9 mouse cellular contexts compared by ENCODE assay signal in the genomic region with DNA sequence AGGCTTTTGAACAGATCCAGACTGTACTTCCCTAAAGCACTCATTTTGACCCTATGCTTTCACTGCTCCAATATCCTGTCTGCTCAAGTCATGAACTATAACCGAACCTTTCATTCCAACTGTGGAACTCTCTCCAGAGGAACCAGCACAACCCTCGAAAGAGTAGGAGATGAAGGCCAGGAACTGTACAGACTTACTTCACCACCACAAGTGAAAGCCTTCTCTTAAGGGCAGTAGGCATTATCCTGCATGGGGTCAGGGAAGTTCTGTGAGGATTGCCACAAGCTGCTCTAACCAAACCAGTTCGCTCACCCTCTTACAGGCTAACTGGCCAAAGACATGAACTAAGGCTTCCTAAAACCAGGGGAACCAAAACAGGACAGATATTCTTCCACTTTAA. TPM values are rescaled to one million over a fixed set of nuclear protein-coding genes. Genes with fewer than 3 reads are reported as not detected.
DNase-seq lines count a peak whose midpoint lies in the region; ATAC-seq and TF ChIP-seq lines count a peak whose summit lies in the region.
"Had no signal": no experiment of that assay in that cellular context is flagged by ENCODE, and none has a peak within 500 bp of the region (broad histone marks: within the 10 kb centered on the region; RNA-seq: fewer than 3 reads in every experiment).

No protein-coding gene starts in this region.

- H3K9me3 ChIP-seq in lung, embryonic 14.5 days (ENCODE audit: low read depth, low read length): no peaks in the 10 kb centered on the region
- no peaks in the 10 kb centered on the region for H3K9me3 ChIP-seq in forebrain, embryonic 12.5 days
- no peaks in the 10 kb centered on the region for H3K9me3 ChIP-seq in limb, embryonic 14.5 days (ENCODE audit: control insufficient read depth, low read length)
- no peaks in the 10 kb centered on the region for H3K9me3 ChIP-seq in stomach, embryonic 14.5 days (ENCODE audit: control insufficient read depth, low read depth, low read length)

- H3K4me1 ChIP-seq in lung, embryonic 14.5 days (ENCODE audit: insufficient read depth): peaks cover 14% of the 10 kb centered on the region
- peaks cover 26% of the 10 kb centered on the region for H3K4me1 ChIP-seq in lung, adult 2 months (ENCODE audit: control insufficient read depth, insufficient read depth, low read length)
- peaks cover 54% of the 10 kb centered on the region for H3K4me1 ChIP-seq in forebrain, embryonic 12.5 days
- peaks cover 38% of the 10 kb centered on the region for H3K4me1 ChIP-seq in limb, embryonic 14.5 days (ENCODE audit: control insufficient read depth, insufficient read depth, low read length)
- peaks cover 31% of the 10 kb centered on the region for H3K4me1 ChIP-seq in stomach, embryonic 14.5 days (ENCODE audit: control insufficient read depth, insufficient read depth, low read length)

- peaks cover 89% of the 10 kb centered on the region for H3K36me3 ChIP-seq in lung, embryonic 14.5 days (ENCODE audit: insufficient read depth)
- peaks cover 86% of the 10 kb centered on the region for H3K36me3 ChIP-seq in forebrain, embryonic 12.5 days (replicated peaks)
- H3K36me3 ChIP-seq in limb, embryonic 14.5 days (ENCODE audit: control insufficient read depth, insufficient read depth, low read length): peaks cover 87% of the 10 kb centered on the region
- H3K36me3 ChIP-seq in stomach, embryonic 14.5 days (ENCODE audit: control insufficient read depth, insufficient read depth, low read length): peaks cover 83% of the 10 kb centered on the region

- no peak for ATAC-seq in lung, embryonic 14.5 days (ENCODE audit: insufficient read depth)
- ATAC-seq in forebrain, embryonic 12.5 days (ENCODE audit: low FRiP score): no peak
- no peak for ATAC-seq in limb, embryonic 14.5 days (ENCODE audit: low FRiP score, low read depth)
- ATAC-seq in stomach, embryonic 14.5 days (ENCODE audit: insufficient number of reproducible peaks, insufficient read depth, low FRiP score, low read depth): no peak

- H3K4me2 ChIP-seq in lung, embryonic 14.5 days: peak overlapping the region; percentile 72
- peak overlapping the region; percentile 24 for H3K4me2 ChIP-seq in forebrain, embryonic 12.5 days
- H3K4me2 ChIP-seq in limb, embryonic 14.5 days (replicated peaks; ENCODE audit: low read depth, low read length, severe bottlenecking): peak overlapping the region; percentile 19; the same call in 1 of the 2 replicates
- peak overlapping the region; percentile 15 for H3K4me2 ChIP-seq in stomach, embryonic 14.5 days (replicated peaks; ENCODE audit: low read depth, low read length)

- H3K9ac ChIP-seq in lung, embryonic 14.5 days: peak overlapping the region; percentile 1; the same call in 1 of the 2 replicates
- H3K9ac ChIP-seq in forebrain, embryonic 12.5 days: no peak overlapping the region; the same call in 1 of the 2 replicates
- 0 out of 2 replicates have a peak overlapping the region, but pooled peaks have one; percentile 22 for H3K9ac ChIP-seq in limb, embryonic 14.5 days (ENCODE audit: low read depth, low read length, severe bottlenecking)
- H3K9ac ChIP-seq in stomach, embryonic 14.5 days (replicated peaks; ENCODE audit: low read depth, low read length): no peak overlapping the region

- no peak for DNase-seq in lung, embryonic 14.5 days
- no peak for DNase-seq in lung, adult 2 months
- DNase-seq in limb, embryonic 14.5 days (ENCODE audit: low spot score): no peak
- DNase-seq in layer of hippocampus, adult 8-10 months (ENCODE audit: low spot score in 2 of 2): no peak
- no peak for DNase-seq in adipocyte (ENCODE audit: low spot score)
- DNase-seq: cerebellum, adult 11 months; right cerebral cortex, postnatal 25 days had no signal

- TF ChIP-seq CTCF in lung, embryonic 14.5 days (IDR thresholded peaks at IDR 0.05; ENCODE audit: low read depth): no peak
- TF ChIP-seq CTCF in lung, adult 2 months (IDR thresholded peaks at IDR 0.05; ENCODE audit: insufficient read depth, low read length): no peak

- no peaks in the 10 kb centered on the region for H3K27me3 ChIP-seq in lung, embryonic 14.5 days (ENCODE audit: insufficient read depth, low read length)
- no peaks in the 10 kb centered on the region for H3K27me3 ChIP-seq in forebrain, embryonic 12.5 days
- H3K27me3 ChIP-seq in limb, embryonic 14.5 days (ENCODE audit: control insufficient read depth, insufficient read depth, low read length): no peaks in the 10 kb centered on the region
- no peaks in the 10 kb centered on the region for H3K27me3 ChIP-seq in stomach, embryonic 14.5 days (ENCODE audit: control insufficient read depth, insufficient read depth, low read length)

- TF ChIP-seq POLR2A in lung, adult 2 months (IDR thresholded peaks at IDR 0.05; ENCODE audit: borderline replicate concordance, extremely low read depth, low read depth, low read length): no peak
- TF ChIP-seq POLR2A in limb, embryonic 14.5 days (IDR thresholded peaks at IDR 0.05; ENCODE audit: borderline replicate concordance, extremely low read depth, insufficient read depth, insufficient read length): no peak

- 0 out of 2 replicates have a peak overlapping the region, but pooled peaks have one; percentile 4 for H3K4me3 ChIP-seq in lung, embryonic 14.5 days (ENCODE audit: low read depth, low read length)
- H3K4me3 ChIP-seq in lung, adult 2 months (replicated peaks; ENCODE audit: extremely low read depth, low read depth, low read length): no peak overlapping the region
- H3K4me3 ChIP-seq in forebrain, embryonic 12.5 days (replicated peaks): no peak overlapping the region
- H3K4me3 ChIP-seq in limb, embryonic 14.5 days (replicated peaks; ENCODE audit: low read length): no peak overlapping the region
- no peak overlapping the region for H3K4me3 ChIP-seq in stomach, embryonic 14.5 days (ENCODE audit: low read depth, low read length)

- no peak overlapping the region for H3K27ac ChIP-seq in lung, embryonic 14.5 days (ENCODE audit: low read depth)
- H3K27ac ChIP-seq in forebrain, embryonic 12.5 days: no peak overlapping the region
- H3K27ac ChIP-seq in limb, embryonic 14.5 days (replicated peaks; ENCODE audit: low read depth, low read length): no peak overlapping the region
- H3K27ac ChIP-seq in stomach, embryonic 14.5 days (ENCODE audit: low read length): no peak overlapping the region

- WGBS in lung, embryonic 14.5 days: 72% methylated on average over 3 of the region's 3 CpGs
- 57% methylated on average over 3 of the region's 3 CpGs for WGBS in lung, adult 2 months
- WGBS in forebrain, embryonic 12.5 days: 84% methylated on average over 3 of the region's 3 CpGs
- 77% methylated on average over 3 of the region's 3 CpGs for WGBS in limb, embryonic 14.5 days
- 82% methylated on average over 3 of the region's 3 CpGs for WGBS in stomach, embryonic 14.5 days

RNA-seq across cellular contexts. Expression of a gene that starts 4.9 kb away (rescaled TPM):
- polyA plus RNA-seq in lung, embryonic 14.5 days (2014; fragmentation: Nextera tagmentation; extraction: Ambion mirVana): 868 and 955 TPM in 2 replicates
- polyA plus RNA-seq in lung, adult 2 months (2012; rRNA removed): 435 and 792 TPM in 2 replicates
- polyA plus RNA-seq in forebrain, embryonic 12.5 days (2016; fragmentation: Nextera tagmentation; extraction: Ambion mirVana): 576 and 579 TPM in 2 replicates
- 2,332 and 6,071 TPM in 2 replicates for polyA plus RNA-seq in limb, embryonic 14.5 days (2012; rRNA removed)
- 948 and 1,027 TPM in 2 replicates for polyA plus RNA-seq in limb, embryonic 14.5 days (2014; fragmentation: Nextera tagmentation; extraction: Ambion mirVana)
- polyA plus RNA-seq in stomach, embryonic 14.5 days (2014; fragmentation: Nextera tagmentation; extraction: Ambion mirVana): 908 and 1,028 TPM in 2 replicates
- 100 to 1,000 TPM; 348 to 468 (median 426) TPM for total RNA-seq in layer of hippocampus, adult 8-10 months (2022)

RNA-seq across cellular contexts. Expression of a gene that starts 18.3 kb away (rescaled TPM):
- 352 and 375 TPM in 2 replicates for polyA plus RNA-seq in lung, embryonic 14.5 days (2014; fragmentation: Nextera tagmentation; extraction: Ambion mirVana)
- polyA plus RNA-seq in lung, adult 2 months (2012; rRNA removed): 58.1 and 110 TPM in 2 replicates
- 624 and 683 TPM in 2 replicates for polyA plus RNA-seq in forebrain, embryonic 12.5 days (2016; fragmentation: Nextera tagmentation; extraction: Ambion mirVana)
- 163 and 196 TPM in 2 replicates for polyA plus RNA-seq in limb, embryonic 14.5 days (2012; rRNA removed)
- polyA plus RNA-seq in limb, embryonic 14.5 days (2014; fragmentation: Nextera tagmentation; extraction: Ambion mirVana): 283 and 299 TPM in 2 replicates
- polyA plus RNA-seq in stomach, embryonic 14.5 days (2014; fragmentation: Nextera tagmentation; extraction: Ambion mirVana): 372 and 393 TPM in 2 replicates
- 100 to 1,000 TPM; 272 to 300 (median 282) TPM for total RNA-seq in layer of hippocampus, adult 8-10 months (2022)

Comparison
In these comparisons a context has a peak if more than half of its experiments do, and no peak if none do; other contexts are left out.
1. H3K4me2 ChIP-seq: peak in every context shown above with its lines; median percentile 72 in lung, embryonic 14.5 days; 24 in forebrain, embryonic 12.5 days; 19 in limb, embryonic 14.5 days; 15 in stomach, embryonic 14.5 days.
2. H3K9ac ChIP-seq: peak in lung, embryonic 14.5 days (single experiment) and limb, embryonic 14.5 days (single experiment); none in forebrain, embryonic 12.5 days (single experiment) and stomach, embryonic 14.5 days (single experiment).